Mouse (Mus musculus): ENCODE measurements around the gene Fbrsl1. TPM values are rescaled to one million over a fixed set of nuclear protein-coding genes. Genes with fewer than 3 reads are reported as not detected.

Fbrsl1 gene
- polyA plus RNA-seq, 1 experiment from 2014 or later: 12.3 TPM

DNA sequence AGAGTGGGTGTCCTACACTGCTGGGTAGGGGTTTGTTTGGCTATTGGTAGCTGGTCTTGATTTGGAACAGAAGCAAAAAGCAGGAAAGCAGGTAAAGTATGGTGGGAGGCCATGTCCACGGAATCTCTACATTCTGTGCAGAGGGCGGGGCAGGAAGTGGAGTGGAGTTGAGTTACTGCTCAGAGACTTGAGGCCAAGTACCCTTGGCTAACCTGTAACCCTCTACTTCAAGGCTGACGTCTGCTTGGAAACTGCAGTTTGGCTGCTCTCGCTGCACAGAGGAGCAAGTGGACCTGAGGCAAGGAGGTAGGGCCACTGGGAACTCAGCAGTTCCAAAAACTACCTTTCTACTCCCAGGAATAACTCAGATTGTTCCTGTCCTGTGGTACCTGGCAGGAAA is 103.8 kb downstream of the Fbrsl1 start, which contains the start of gene Lrcol1:
Lrcol1 (plus strand) TSS at position 207 of the 400 bp plus-strand sequence.
- Histone ChIP-seq H3K4me1 (ENCODE audit: control insufficient read depth, insufficient read depth, low read length) (peaks cover 8% of the 10 kb centered on the region; the same call in 1 of the 2 replicates), H3K4me3 (ENCODE audit: low read depth, low read length) (no peak within 1 kb of the TSS), H3K27ac (ENCODE audit: low read length) (no peak within 1 kb of the TSS), H3K9ac (ENCODE audit: low read depth, low read length) (no peak within 1 kb of the TSS), H3K36me3 (ENCODE audit: control insufficient read depth, insufficient read depth, low read length) (no peaks in the 10 kb centered on the region), H3K4me2 (ENCODE audit: low read length) (no peak within 1 kb of the TSS), H3K9me3 (replicated peaks; ENCODE audit: control insufficient read depth, low read length, poor library complexity, severe bottlenecking) (no peaks in the 10 kb centered on the region), H3K27me3 (ENCODE audit: control insufficient read depth, insufficient read depth, low read depth, low read length) (no peaks in the 10 kb centered on the region)
- 81% methylated on average over 4 of the region's 4 CpGs for WGBS
- ATAC-seq: no peak

DNA sequence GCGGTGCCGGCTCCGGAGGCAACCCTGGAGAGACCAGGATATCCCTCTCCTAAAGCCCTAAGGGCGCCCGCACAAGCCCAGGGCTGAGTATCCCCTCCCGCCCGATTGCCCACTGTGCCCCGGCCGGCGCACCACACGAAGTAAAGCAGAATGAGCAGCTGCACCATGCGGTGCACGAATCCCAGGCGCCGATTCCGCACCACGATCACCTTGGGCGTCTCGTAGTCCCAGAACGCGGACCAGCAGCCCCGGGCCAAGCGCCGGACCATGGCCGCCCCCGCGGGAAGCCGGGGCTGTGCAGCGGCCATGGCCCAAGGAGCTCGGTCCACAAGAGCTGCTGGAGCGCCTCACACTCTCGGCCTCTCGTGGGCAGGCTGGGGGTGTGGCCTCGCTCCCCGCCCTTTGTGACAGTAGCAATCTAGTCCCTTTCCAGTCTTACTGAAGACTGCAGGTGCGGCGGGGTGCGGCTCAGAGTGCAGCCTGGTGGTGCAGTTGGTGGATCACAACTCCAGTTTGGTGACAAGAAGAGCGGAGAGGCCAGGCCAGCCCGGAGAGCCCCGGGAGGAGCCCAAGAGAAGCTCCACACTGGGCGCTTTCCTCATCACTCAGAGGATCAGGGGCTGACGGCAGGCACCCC is 105.5 kb downstream of the Fbrsl1 start, which contains the start of gene P2rx2:
P2rx2 (minus strand) TSS at position 565 of the 637 bp plus-strand sequence.
- ATAC-seq: peak; percentile 79
- Histone ChIP-seq H3K27me3 (ENCODE audit: control insufficient read depth, insufficient read depth, low read depth, low read length) (no peaks in the 10 kb centered on the region), H3K27ac (ENCODE audit: low read length) (no peak within 1 kb of the TSS)

DNA sequence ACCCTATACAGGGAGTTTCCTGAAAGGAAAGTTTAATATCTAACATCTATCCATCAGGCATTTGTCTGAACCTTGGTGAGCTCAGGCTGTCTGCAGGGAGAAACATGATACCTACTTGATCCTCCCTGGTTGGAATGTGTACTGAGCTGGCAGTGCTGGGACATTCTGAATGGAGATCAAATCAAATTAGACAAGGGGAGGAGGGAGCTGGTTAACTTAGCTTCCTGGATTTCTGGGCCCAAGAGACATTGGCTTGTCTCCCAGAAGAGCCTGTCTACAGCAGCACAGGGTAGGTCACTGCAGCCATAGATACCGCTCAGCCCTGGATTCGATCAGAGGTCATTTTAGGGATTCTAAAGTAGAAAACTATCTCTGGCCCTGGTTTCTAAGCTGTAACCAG is 109.5 kb downstream of the Fbrsl1 start:
- 100% methylated on average over 2 of the region's 2 CpGs for WGBS
- Histone ChIP-seq H3K4me3 (ENCODE audit: low read depth, low read length) (no peak overlapping the region), H3K27ac (ENCODE audit: low read length) (no peak overlapping the region)

More for the DNA sequence above, 105.5 kb downstream of the Fbrsl1 start, which contains the start of gene P2rx2:
- H3K4me3 ChIP-seq (ENCODE audit: low read depth, low read length): peak within 1 kb of the TSS; percentile 55
- peaks cover 8% of the 10 kb centered on the region; the same call in 1 of the 2 replicates for H3K4me1 ChIP-seq (ENCODE audit: control insufficient read depth, insufficient read depth, low read length)
- peak within 1 kb of the TSS; percentile 92 for H3K4me2 ChIP-seq (ENCODE audit: low read length)
- no peaks in the 10 kb centered on the region for H3K9me3 ChIP-seq (replicated peaks; ENCODE audit: control insufficient read depth, low read length, poor library complexity, severe bottlenecking)
- H3K9ac ChIP-seq (ENCODE audit: low read depth, low read length): peak within 1 kb of the TSS; percentile 71
- 1% methylated on average over 43 of the region's 43 CpGs for WGBS
- no peaks in the 10 kb centered on the region for H3K36me3 ChIP-seq (ENCODE audit: control insufficient read depth, insufficient read depth, low read length)

DNA sequence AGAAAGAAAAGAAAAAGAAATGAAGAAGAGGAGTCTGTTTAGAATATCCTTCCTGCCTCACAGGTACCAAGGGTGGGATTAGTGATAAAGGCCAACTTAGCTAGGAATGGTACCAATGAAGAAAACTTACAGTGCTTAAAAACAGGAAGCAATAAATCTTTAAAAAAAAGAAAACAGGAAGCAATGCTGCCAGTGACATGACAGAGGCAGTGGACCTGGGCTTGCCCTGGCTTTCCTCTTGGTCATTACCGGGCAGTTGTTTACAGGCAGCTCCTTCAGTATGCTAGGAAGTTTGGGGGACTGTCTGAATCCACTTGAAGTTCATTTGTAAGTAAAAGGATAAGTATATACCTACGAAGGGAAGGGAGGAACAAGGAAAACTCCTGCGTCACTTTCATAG is 117.8 kb downstream of the Fbrsl1 start:
- 91% methylated on average over 3 of the region's 3 CpGs for WGBS
- no peaks in the 10 kb centered on the region for H3K9me3 ChIP-seq (replicated peaks; ENCODE audit: control insufficient read depth, low read length, poor library complexity, severe bottlenecking)

More for the DNA sequence above, 109.5 kb downstream of the Fbrsl1 start:
- H3K36me3 ChIP-seq (ENCODE audit: control insufficient read depth, insufficient read depth, low read length): no peaks in the 10 kb centered on the region
- ATAC-seq: no peak
- no peak overlapping the region for H3K9ac ChIP-seq (ENCODE audit: low read depth, low read length)
- peaks cover 8% of the 10 kb centered on the region; the same call in 1 of the 2 replicates for H3K4me1 ChIP-seq (ENCODE audit: control insufficient read depth, insufficient read depth, low read length)
- H3K27me3 ChIP-seq (ENCODE audit: control insufficient read depth, insufficient read depth, low read depth, low read length): no peaks in the 10 kb centered on the region
- no peaks in the 10 kb centered on the region for H3K9me3 ChIP-seq (replicated peaks; ENCODE audit: control insufficient read depth, low read length, poor library complexity, severe bottlenecking)
- H3K4me2 ChIP-seq (ENCODE audit: low read length): no peak overlapping the region

DNA sequence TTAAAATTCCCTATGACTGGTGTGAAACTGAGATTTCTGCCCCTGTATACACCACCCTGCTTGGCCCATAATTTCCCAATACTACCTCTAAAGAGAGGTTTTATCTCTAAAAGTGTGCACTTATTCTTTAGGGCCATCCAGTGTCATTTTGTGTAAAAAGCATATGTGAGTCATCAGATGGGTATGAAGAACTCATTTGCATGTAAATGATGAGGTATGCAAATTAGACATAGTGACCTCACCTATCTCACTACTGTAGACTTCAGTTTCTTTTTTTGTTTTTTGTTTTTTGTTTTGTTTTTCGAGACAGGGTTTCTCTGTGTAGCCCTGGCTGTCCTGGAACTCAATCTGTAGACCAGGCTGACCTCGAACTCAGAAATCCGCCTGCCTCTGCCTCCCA is 135.2 kb downstream of the Fbrsl1 start:
- 91% methylated on average over 3 of the region's 3 CpGs for WGBS
- no peaks in the 10 kb centered on the region for H3K9me3 ChIP-seq (replicated peaks; ENCODE audit: control insufficient read depth, low read length, poor library complexity, severe bottlenecking)
- no peak overlapping the region for H3K27ac ChIP-seq (ENCODE audit: low read length)
- H3K4me1 ChIP-seq (ENCODE audit: control insufficient read depth, insufficient read depth, low read length): no peaks in the 10 kb centered on the region
- no peak overlapping the region for H3K4me3 ChIP-seq (ENCODE audit: low read depth, low read length)
- no peak overlapping the region for H3K9ac ChIP-seq (ENCODE audit: low read depth, low read length)
- H3K4me2 ChIP-seq (ENCODE audit: low read length): no peak overlapping the region
- no peaks in the 10 kb centered on the region for H3K27me3 ChIP-seq (ENCODE audit: control insufficient read depth, insufficient read depth, low read depth, low read length)
- ATAC-seq: no peak
- H3K36me3 ChIP-seq (ENCODE audit: control insufficient read depth, insufficient read depth, low read length): no peaks in the 10 kb centered on the region

More for the DNA sequence above, 117.8 kb downstream of the Fbrsl1 start:
- ATAC-seq: no peak
- H3K9ac ChIP-seq (ENCODE audit: low read depth, low read length): no peak overlapping the region
- no peaks in the 10 kb centered on the region for H3K4me1 ChIP-seq (ENCODE audit: control insufficient read depth, insufficient read depth, low read length)
- no peak overlapping the region for H3K4me3 ChIP-seq (ENCODE audit: low read depth, low read length)
- no peaks in the 10 kb centered on the region for H3K36me3 ChIP-seq (ENCODE audit: control insufficient read depth, insufficient read depth, low read length)
- H3K4me2 ChIP-seq (ENCODE audit: low read length): no peak overlapping the region
- no peaks in the 10 kb centered on the region for H3K27me3 ChIP-seq (ENCODE audit: control insufficient read depth, insufficient read depth, low read depth, low read length)
- no peak overlapping the region for H3K27ac ChIP-seq (ENCODE audit: low read length)

Other genes starting within 250 kb of the Fbrsl1 start
- gene Ankle2, start 217.5 kb downstream of the Fbrsl1 start, polyA plus RNA-seq (2015; fragmentation: Nextera tagmentation; extraction: Ambion mirVana): 18.7 and 24.1 TPM in 2 replicates
- gene Pgam5, start 178.6 kb downstream of the Fbrsl1 start, polyA plus RNA-seq (2015; fragmentation: Nextera tagmentation; extraction: Ambion mirVana): 105 and 107 TPM in 2 replicates
- gene Pxmp2, start 162.3 kb downstream of the Fbrsl1 start, polyA plus RNA-seq (2015; fragmentation: Nextera tagmentation; extraction: Ambion mirVana): 11.5 and 12.2 TPM in 2 replicates
- 5.1 and 7.4 TPM in 2 replicates for gene Pole, start 162.2 kb downstream of the Fbrsl1 start, polyA plus RNA-seq (2015; fragmentation: Nextera tagmentation; extraction: Ambion mirVana)
- 12.5 and 14.1 TPM in 2 replicates for gene P2rx2, start 105.3 kb downstream of the Fbrsl1 start, polyA plus RNA-seq (2015; fragmentation: Nextera tagmentation; extraction: Ambion mirVana)
- not detected in 2 replicates for gene Lrcol1, start 103.8 kb downstream of the Fbrsl1 start, polyA plus RNA-seq (2015; fragmentation: Nextera tagmentation; extraction: Ambion mirVana)
- 22.5 and 23.1 TPM in 2 replicates for gene Galnt9, start 95.9 kb upstream of the Fbrsl1 start, polyA plus RNA-seq (2015; fragmentation: Nextera tagmentation; extraction: Ambion mirVana)
- gene Noc4l, start 204.9 kb upstream of the Fbrsl1 start, polyA plus RNA-seq (2015; fragmentation: Nextera tagmentation; extraction: Ambion mirVana): 46.0 and 47.6 TPM in 2 replicates
- 18.0 and 18.1 TPM in 2 replicates for gene Ddx51, start 204.9 kb upstream of the Fbrsl1 start, polyA plus RNA-seq (2015; fragmentation: Nextera tagmentation; extraction: Ambion mirVana)